ENCODE assay signal across 17 mouse cellular contexts in the genomic region with DNA sequence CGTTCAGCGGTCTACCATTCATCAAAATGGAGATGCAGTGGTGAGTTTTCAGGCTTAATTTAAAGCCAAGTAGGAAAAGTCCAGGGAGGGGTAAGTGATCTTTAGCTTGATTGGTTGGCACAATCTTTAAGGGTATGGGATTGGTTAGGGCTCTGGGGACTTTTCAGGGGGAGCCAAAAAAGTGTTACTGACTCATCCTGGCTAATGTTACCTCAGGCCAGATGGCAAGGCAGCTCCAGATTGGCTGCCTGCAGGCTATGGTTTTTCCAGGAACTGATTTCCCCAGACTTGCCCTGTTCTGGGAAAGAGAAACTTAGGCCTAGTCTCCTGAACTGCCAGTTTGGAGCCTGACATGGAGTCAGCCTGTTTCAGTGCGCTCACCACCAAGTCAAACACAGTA.
DNase-seq lines count a peak whose midpoint lies in the region; ATAC-seq and TF ChIP-seq lines count a peak whose summit lies in the region.
"Had no signal": no experiment of that assay in that cellular context is flagged by ENCODE, and none has a peak within 500 bp of the region (broad histone marks: within the 10 kb centered on the region; RNA-seq: fewer than 3 reads in every experiment).

No protein-coding gene starts in this region.

- no peak for TF ChIP-seq CTCF in hindbrain, postnatal 0 days (IDR thresholded peaks at IDR 0.05; ENCODE audit: low read depth)
- no peak for TF ChIP-seq CTCF in brain, embryonic 14.5 days (IDR thresholded peaks at IDR 0.05; ENCODE audit: borderline replicate concordance, extremely low read depth, insufficient read depth, insufficient read length)

- H3K4me1 ChIP-seq in hindbrain, postnatal 0 days (ENCODE audit: insufficient read depth, low read length): no peaks in the 10 kb centered on the region
- no peaks in the 10 kb centered on the region for H3K4me1 ChIP-seq in hindbrain, embryonic 16.5 days (ENCODE audit: control insufficient read depth, insufficient read depth, low read depth, low read length)
- H3K4me1 ChIP-seq in heart, embryonic 11.5 days (ENCODE audit: control insufficient read depth, insufficient read depth, low read length): no peaks in the 10 kb centered on the region
- H3K4me1 ChIP-seq: heart, embryonic 10.5 days; limb, embryonic 12.5 days; neural tube, embryonic 15.5 days had no signal

- no peak overlapping the region for H3K4me2 ChIP-seq in hindbrain, postnatal 0 days (ENCODE audit: low read depth, low read length)
- H3K4me2 ChIP-seq in hindbrain, embryonic 16.5 days (ENCODE audit: low read length): no peak overlapping the region
- H3K4me2 ChIP-seq in heart, embryonic 11.5 days: no peak overlapping the region
- H3K4me2 ChIP-seq: limb, embryonic 12.5 days; neural tube, embryonic 15.5 days had no signal

- H3K27ac ChIP-seq in hindbrain, postnatal 0 days: no peak overlapping the region
- H3K27ac ChIP-seq in hindbrain, embryonic 16.5 days (ENCODE audit: low read depth, low read length): no peak overlapping the region
- H3K27ac ChIP-seq in heart, embryonic 11.5 days (ENCODE audit: low read depth, low read length): no peak overlapping the region
- H3K27ac ChIP-seq: gastrocnemius, adult 2 months; heart, embryonic 10.5 days; limb, embryonic 12.5 days; macrophage; neural tube, embryonic 15.5 days had no signal

- H3K4me3 ChIP-seq in hindbrain, postnatal 0 days (ENCODE audit: low read length): no peak overlapping the region
- H3K4me3 ChIP-seq in hindbrain, embryonic 16.5 days (ENCODE audit: low read length): no peak overlapping the region
- H3K4me3 ChIP-seq in heart, embryonic 11.5 days (ENCODE audit: low read depth, low read length): no peak overlapping the region
- H3K4me3 ChIP-seq: gastrocnemius, adult 2 months; heart, embryonic 10.5 days; limb, embryonic 12.5 days; neural tube, embryonic 15.5 days had no signal

- H3K9ac ChIP-seq in hindbrain, postnatal 0 days (replicated peaks; ENCODE audit: low read length): no peak overlapping the region
- no peak overlapping the region for H3K9ac ChIP-seq in hindbrain, embryonic 16.5 days (ENCODE audit: low read depth, low read length)
- H3K9ac ChIP-seq in heart, embryonic 11.5 days (ENCODE audit: low read depth, low read length): no peak overlapping the region
- H3K9ac ChIP-seq: limb, embryonic 12.5 days; liver, postnatal 0 days; neural tube, embryonic 15.5 days had no signal

- no peaks in the 10 kb centered on the region for H3K27me3 ChIP-seq in hindbrain, postnatal 0 days (ENCODE audit: insufficient read depth, low read length)
- H3K27me3 ChIP-seq in hindbrain, embryonic 16.5 days (replicated peaks; ENCODE audit: control insufficient read depth, insufficient read depth, low read length): no peaks in the 10 kb centered on the region
- H3K27me3 ChIP-seq in heart, embryonic 11.5 days (ENCODE audit: control insufficient read depth, insufficient read depth, low read length): no peaks in the 10 kb centered on the region
- H3K27me3 ChIP-seq: CH12.LX; limb, embryonic 12.5 days; neural tube, embryonic 15.5 days had no signal

- no peak for TF ChIP-seq POLR2A in brain, embryonic 14.5 days (IDR thresholded peaks at IDR 0.05; ENCODE audit: borderline replicate concordance, extremely low read depth, insufficient read depth, insufficient read length, poor library complexity, severe bottlenecking)

- no peaks in the 10 kb centered on the region for H3K36me3 ChIP-seq in hindbrain, postnatal 0 days (ENCODE audit: insufficient read depth, low read length)
- no peaks in the 10 kb centered on the region for H3K36me3 ChIP-seq in hindbrain, embryonic 16.5 days (ENCODE audit: control insufficient read depth, insufficient read depth, low read length)
- H3K36me3 ChIP-seq in heart, embryonic 11.5 days (ENCODE audit: control insufficient read depth, insufficient read depth, low read length): no peaks in the 10 kb centered on the region
- H3K36me3 ChIP-seq: heart, embryonic 10.5 days; limb, embryonic 12.5 days; neural tube, embryonic 15.5 days had no signal

- H3K9me3 ChIP-seq in hindbrain, postnatal 0 days (ENCODE audit: low read length): no peaks in the 10 kb centered on the region
- 0 out of 2 replicates have a peak, but pooled peaks cover 2% of the 10 kb centered on the region for H3K9me3 ChIP-seq in hindbrain, embryonic 16.5 days (ENCODE audit: control insufficient read depth, low read length)
- no peaks in the 10 kb centered on the region for H3K9me3 ChIP-seq in heart, embryonic 11.5 days (replicated peaks; ENCODE audit: control insufficient read depth, low read length)
- H3K9me3 ChIP-seq: heart, embryonic 10.5 days; limb, embryonic 12.5 days; neural tube, embryonic 15.5 days had no signal

- WGBS in hindbrain, postnatal 0 days: 89% methylated on average over 3 of the region's 3 CpGs
- 89% methylated on average over 3 of the region's 3 CpGs for WGBS in hindbrain, embryonic 16.5 days
- 81% methylated on average over 3 of the region's 3 CpGs for WGBS in heart, embryonic 11.5 days (ENCODE audit: insufficient replicate concordance)

- no peak for ATAC-seq in hindbrain, postnatal 0 days
- ATAC-seq in hindbrain, embryonic 16.5 days: no peak
- ATAC-seq in heart, embryonic 11.5 days (replicated peaks; ENCODE audit: insufficient number of reproducible peaks, low FRiP score, low TSS enrichment): no peak
- ATAC-seq: intestine, embryonic 16.5 days; liver, postnatal 0 days had no signal

- peak; percentile 15 for DNase-seq in hindbrain, postnatal 0 days (ENCODE audit: low spot score)
- DNase-seq in brain, embryonic 14.5 days (ENCODE audit: low read depth): peak; percentile 76
- peak; percentile 16 to 57 for DNase-seq in cerebellum, postnatal 14 days
- DNase-seq in layer of hippocampus, postnatal 25 days (ENCODE audit: extremely low spot score in 1 of 2, low spot score in 1 of 2): peak; percentile 8
- no peak for DNase-seq in urinary bladder, postnatal 4 days (ENCODE audit: low spot score in 2 of 2)
- DNase-seq in adrenal gland, postnatal 25 days: no peak
- DNase-seq: adrenal gland, adult 2 months; gastrocnemius, adult 2 months; liver, postnatal 0 days had no signal

Comparison
In these comparisons a context has a peak if more than half of its experiments do, and no peak if none do; other contexts are left out.
1. DNase-seq: peak in hindbrain, postnatal 0 days (single experiment), brain, embryonic 14.5 days (single experiment), cerebellum, postnatal 14 days (2 of 2) and layer of hippocampus, postnatal 25 days (2 of 2); none in urinary bladder, postnatal 4 days (0 of 2) and adrenal gland, postnatal 25 days (single experiment).